Mouse (Mus musculus): Measurements from ENCODE around the gene Gm21883. TPM values are rescaled to one million over a fixed set of nuclear protein-coding genes. Genes with fewer than 3 reads are reported as not detected.
"Not testable (repeated sequence)": the region's sequence is repeated elsewhere in the genome, so short reads cannot be mapped to it uniquely, and the experiment has no call there.

Gene Gm21883
- polyA plus RNA-seq (2015; fragmentation: Nextera tagmentation; extraction: Ambion mirVana), result not detected in 2 replicates

DNA sequence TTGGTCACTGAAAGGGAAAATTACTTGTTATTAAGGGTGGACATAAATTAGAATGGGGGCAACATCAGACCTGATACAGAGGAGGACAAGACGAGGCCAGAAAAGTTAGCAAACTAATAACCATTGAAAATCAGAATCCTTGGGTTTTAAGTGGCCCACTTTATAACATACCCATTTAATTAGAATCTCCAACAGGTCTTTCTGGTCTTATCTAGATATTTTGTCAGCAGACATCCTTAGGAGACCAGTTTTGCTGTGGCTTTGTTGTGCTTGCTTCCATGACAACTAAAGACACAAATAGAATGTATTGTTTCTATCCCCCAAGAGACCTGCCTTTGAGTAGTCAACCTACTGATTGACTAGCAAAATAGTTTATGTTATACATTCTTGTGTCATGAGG, at the start of gene Gm21883:
TSS of gene Gm21883 (minus strand) at position 101 of the 400 bp plus-strand sequence.
- DNase-seq; H3K27ac ChIP-seq (ENCODE audit: low read depth); H3K4me2 ChIP-seq (ENCODE audit: low read depth, low read length); H3K9ac ChIP-seq (replicated peaks); ATAC-seq; H3K4me3 ChIP-seq (ENCODE audit: low read depth, low read length); H3K27me3 ChIP-seq (ENCODE audit: insufficient read depth, low read length); H3K9me3 ChIP-seq (ENCODE audit: low read length); H3K36me3 ChIP-seq (replicated peaks; ENCODE audit: insufficient read depth, low read length); H3K4me1 ChIP-seq (ENCODE audit: insufficient read depth): not testable (repeated sequence)
- no CpG with 5 or more reads among the region's 1 CpGs for WGBS (ENCODE audit: insufficient replicate concordance)

- H3K36me3 ChIP-seq (replicated peaks; ENCODE audit: insufficient read depth, low read length); H3K4me3 ChIP-seq (ENCODE audit: low read depth, low read length); H3K4me1 ChIP-seq (ENCODE audit: insufficient read depth); DNase-seq; ATAC-seq; H3K4me2 ChIP-seq (ENCODE audit: low read depth, low read length); H3K27me3 ChIP-seq (ENCODE audit: insufficient read depth, low read length); H3K9ac ChIP-seq (replicated peaks); H3K9me3 ChIP-seq (ENCODE audit: low read length); H3K27ac ChIP-seq (ENCODE audit: low read depth): not testable (repeated sequence)
- WGBS (ENCODE audit: insufficient replicate concordance), result 91% methylated on average over 1 of the region's 2 CpGs
These were observed 44.7 kb upstream of the Gm21883 start, which contains the start of gene Spin2e for GRCm38 (mm10) chrX:31618820-31619219. Gene Spin2e, minus strand, starts transcription at chrX:31618920.

Other genes starting within 250 kb of the Gm21883 start
- gene Btbd35f26, start 237.8 kb downstream of the Gm21883 start, polyA plus RNA-seq (2015; fragmentation: Nextera tagmentation; extraction: Ambion mirVana), result not detected in 2 replicates
- not detected in 2 replicates for gene Btbd35f19, start 190.4 kb downstream of the Gm21883 start, polyA plus RNA-seq (2015; fragmentation: Nextera tagmentation; extraction: Ambion mirVana)
- gene Spin2e, start 44.6 kb upstream of the Gm21883 start, polyA plus RNA-seq (2015; fragmentation: Nextera tagmentation; extraction: Ambion mirVana), result not detected in 2 replicates
- gene Btbd35f25, start 142.9 kb upstream of the Gm21883 start, polyA plus RNA-seq (2015; fragmentation: Nextera tagmentation; extraction: Ambion mirVana), result not detected in 2 replicates

All from liver, postnatal 0 days (tissue).